Mouse (Mus musculus) R1 (cell line): ENCODE data around the gene Gm2974.
"Not testable (repeated sequence)": the region's sequence is repeated elsewhere in the genome, so short reads cannot be mapped to it uniquely, and the experiment has no call there.

Source experiments
- DNase-seq: peaks from one replicate; pipeline ENCODE4 v3.0.0-alpha.2; 2018; ENCODE audit warnings: low read depth, low spot score

Gene Gm2974

DNA sequence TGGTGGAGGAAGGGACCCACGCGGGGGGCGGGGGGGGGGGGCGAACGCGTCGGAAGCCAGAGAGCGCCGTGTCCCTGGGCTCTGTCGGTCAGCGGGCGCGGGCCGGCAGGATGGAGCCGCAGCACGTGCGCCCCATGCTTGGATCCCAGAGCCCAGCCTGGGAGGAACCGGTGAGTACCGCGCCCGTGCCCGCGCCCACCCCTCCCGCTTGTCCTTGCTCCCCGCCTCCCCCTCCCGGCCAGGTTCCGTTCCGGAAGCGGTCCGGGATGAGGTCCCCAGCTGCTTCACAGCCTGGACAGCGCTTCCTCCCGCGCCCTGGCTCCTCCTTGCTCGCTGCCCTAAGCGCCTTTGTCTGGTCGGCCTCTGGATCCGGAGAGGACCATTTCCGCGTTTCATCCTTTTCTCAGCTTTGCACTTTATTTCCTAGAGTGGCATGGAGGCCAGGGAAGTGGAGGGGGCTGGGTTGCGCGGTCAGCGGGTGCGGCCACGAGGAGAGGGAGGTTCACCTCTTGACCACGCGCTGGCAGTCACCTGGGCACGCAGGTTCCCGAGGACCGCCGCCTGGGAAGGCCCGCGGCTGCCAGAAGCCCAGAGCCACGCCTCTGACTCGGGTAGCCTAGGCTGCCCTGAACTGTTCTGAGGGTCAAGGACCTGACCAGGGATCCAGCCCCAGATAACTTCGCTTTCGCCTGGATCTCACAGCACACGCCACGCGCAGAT is at the start of gene Gm2974:
Gene Gm2974, plus strand, starts transcription at position 86 of the 720 bp plus-strand sequence.
- DNase-seq: peak; percentile 5

DNA sequence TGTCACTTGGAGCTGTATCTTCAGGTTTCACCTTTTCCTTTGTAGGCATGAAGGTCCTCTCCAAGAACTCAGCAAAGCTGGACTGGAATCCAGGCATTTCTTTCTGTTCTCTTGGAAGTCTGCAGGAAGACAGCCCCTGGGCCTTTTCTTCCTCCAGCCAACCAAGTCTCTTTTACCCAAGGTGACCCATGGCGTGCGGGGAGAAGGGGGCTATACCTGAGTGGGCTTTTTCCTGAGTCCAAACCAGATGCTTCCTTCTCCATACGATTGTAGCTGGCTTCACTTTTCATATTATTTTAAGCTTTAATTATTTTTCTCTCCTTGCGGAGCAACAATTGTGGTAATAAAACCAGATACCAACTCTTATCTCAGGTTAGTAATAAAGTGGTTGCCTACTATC is 40.7 kb upstream of the Gm2974 start:
- DNase-seq: not testable (repeated sequence)

DNA sequence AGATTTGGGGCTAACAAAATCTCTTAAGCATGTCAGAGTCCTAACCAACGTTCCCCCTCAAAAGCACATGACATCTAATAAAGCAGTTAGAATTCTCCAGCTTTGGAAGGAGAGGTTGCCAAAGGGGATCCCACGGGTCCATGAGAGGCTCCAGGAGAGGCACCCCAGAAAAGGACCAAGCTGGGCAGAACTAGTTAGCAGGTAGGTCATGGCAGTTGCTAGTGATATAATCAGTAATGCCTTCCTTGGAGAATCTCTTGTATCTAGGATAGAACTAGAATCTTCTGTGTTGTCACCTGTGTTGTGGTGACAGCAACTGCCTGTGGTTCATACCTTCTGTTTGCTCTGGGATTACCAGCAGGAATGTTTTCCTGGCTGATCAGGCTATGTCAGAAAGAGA is 17.6 kb upstream of the Gm2974 start, which contains the start of gene Gm3127:
Gene Gm3127, plus strand, starts transcription at position 301 of the 400 bp plus-strand sequence.
- not testable (repeated sequence) for DNase-seq

DNA sequence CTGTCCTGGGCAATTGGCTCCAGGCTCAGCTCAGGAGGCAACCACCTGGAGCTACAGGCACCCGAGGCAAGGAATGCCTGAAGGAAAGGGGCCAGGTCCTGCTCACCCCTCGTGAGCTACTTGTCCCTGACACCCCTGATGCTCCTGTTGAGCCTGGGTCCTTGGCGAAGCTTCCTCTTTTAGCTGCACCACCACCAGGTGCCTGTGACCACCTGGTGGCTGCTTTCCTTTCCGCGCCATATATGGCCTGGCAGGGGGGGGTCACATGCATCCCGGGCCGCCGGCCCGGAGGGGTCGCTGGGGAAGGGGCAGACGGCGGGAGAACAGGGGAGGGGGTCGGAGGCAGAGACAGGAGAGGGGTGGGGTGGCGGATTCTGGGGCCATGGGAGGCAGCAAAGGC is 346 bp upstream of the Gm2974 start:
- peak; percentile 2 for DNase-seq

DNA sequence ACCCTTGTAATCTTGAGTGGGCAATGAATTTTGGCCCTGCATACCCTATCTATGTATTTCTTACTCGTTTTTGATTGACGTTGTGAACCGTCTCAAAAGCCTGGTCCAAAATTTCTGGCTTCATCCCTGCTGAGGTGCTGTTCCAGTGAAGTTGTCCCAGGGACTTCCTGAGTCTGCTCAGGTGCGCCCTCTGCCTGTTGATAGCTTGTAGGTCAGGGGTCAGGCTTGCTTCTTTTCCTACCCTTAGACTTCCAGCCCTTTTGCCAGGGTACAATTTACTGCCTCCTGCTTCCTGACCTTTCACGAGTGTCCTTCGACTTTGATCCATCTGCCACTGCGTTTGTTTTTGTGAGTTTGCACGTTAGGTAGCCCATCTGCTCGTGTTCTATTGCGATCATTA is 999 bp downstream of the Gm2974 start:
- not testable (repeated sequence) for DNase-seq

DNA sequence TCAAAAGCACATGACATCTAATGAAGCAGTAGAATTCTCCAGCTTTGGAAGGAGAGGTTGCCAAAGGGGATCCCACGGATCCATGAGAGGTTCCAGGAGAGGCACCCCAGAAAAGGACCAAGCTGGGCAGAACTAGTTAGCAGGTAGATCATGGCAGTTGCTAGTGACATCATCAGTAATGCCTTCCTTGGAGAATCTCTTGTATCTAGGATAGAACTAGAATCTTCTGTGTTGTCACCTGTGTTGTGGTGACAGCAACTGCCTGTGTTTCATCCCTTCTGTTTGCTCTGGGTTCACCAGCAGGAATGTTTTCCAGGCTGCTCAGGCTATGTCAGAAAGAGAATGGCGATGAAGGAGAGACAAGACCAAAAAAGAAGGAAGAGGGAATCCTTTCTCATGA is 67.0 kb downstream of the Gm2974 start, which contains the start of gene Gm3138:
Gene Gm3138, plus strand, starts transcription at position 301 of the 400 bp plus-strand sequence.
- not testable (repeated sequence) for DNase-seq
